Mouse (Mus musculus) kidney, postnatal 0 days (tissue): Measurements from ENCODE around the gene Ubash3b. TPM values are rescaled to one million over a fixed set of nuclear protein-coding genes. Genes with fewer than 3 reads are reported as not detected.

Experiments used
- ATAC-seq: fragments of 200-750 bp; cut with Nextera tagmentation; replicated peaks from 2 replicates; pipeline ENCODE4 v1.8.0; 2017; ENCODE audit warnings: low read depth, moderate number of reproducible peaks, moderate TSS enrichment, moderate library complexity; ENCODE audit not compliant: low FRiP score
- DNase-seq: peaks from one replicate; pipeline ENCODE4 v3.0.0-alpha.2; 2016; ENCODE audit warnings: low spot score
- H3K27ac ChIP-seq: fragments of 300-500 bp; sonication (generic); 2 replicates; pipeline ENCODE4 v1.5.1; 2014; ENCODE audit warnings: mild to moderate bottlenecking
- H3K27me3 ChIP-seq: fragments of 300-500 bp; sonication (generic); 2 replicates; pipeline ENCODE4 v1.6.1; 2014; ENCODE audit warnings: low read length, mixed read lengths; ENCODE audit not compliant: insufficient read depth
- H3K36me3 ChIP-seq: fragments of 300-500 bp; sonication (generic); 2 replicates; pipeline ENCODE4 v1.6.1; 2014; ENCODE audit warnings: low read length, mixed read lengths; ENCODE audit not compliant: insufficient read depth
- H3K4me1 ChIP-seq: fragments of 300-500 bp; sonication (generic); replicated peaks from 2 replicates; pipeline ENCODE4 v1.6.1; 2014; ENCODE audit warnings: antibody characterized with exemption, low read length, mixed read lengths; ENCODE audit not compliant: insufficient read depth
- H3K4me2 ChIP-seq: fragments of 300-500 bp; sonication (generic); 2 replicates; pipeline ENCODE4 v1.6.1; 2014; ENCODE audit warnings: mild to moderate bottlenecking, low read length, moderate library complexity, mixed read lengths
- H3K4me3 ChIP-seq: fragments of 300-500 bp; sonication (generic); replicated peaks from 2 replicates; pipeline ENCODE4 v1.5.1; 2014; ENCODE audit warnings: low read depth, low read length
- H3K9ac ChIP-seq: fragments of 300-500 bp; sonication (generic); 2 replicates; pipeline ENCODE4 v1.6.1; 2014; ENCODE audit warnings: low read depth, low read length
- H3K9me3 ChIP-seq: fragments of 300-500 bp; sonication (generic); replicated peaks from 2 replicates; pipeline ENCODE4 v1.6.1; 2016; ENCODE audit warnings: low read length, inconsistent platforms, mixed read lengths
- CTCF ChIP-seq: IDR thresholded peaks from 2 replicates; pipeline ENCODE4 v1.5.1; 2016; ENCODE audit warnings: antibody characterized with exemption, low read depth, mild to moderate bottlenecking, moderate library complexity
- WGBS: fragments of 180-500 bp; shearing (Covaris S2); extraction: QIAGEN DNeasy Blood & Tissue Kit; methylation state at CpG from one replicate; pipeline ENCODE4 v1.1.7; 2014; 5-methylcytosine and 5-hydroxymethylcytosine counted together
- polyA plus RNA-seq: library from polyadenylated mRNA; unstranded; fragments of >200 nt; fragmentation: Nextera tagmentation; extraction: Ambion mirVana; gene quantifications from 2 replicates; pipeline ENCODE4 v1.2.1, GENCODE M21; 2015

Gene Ubash3b
- polyA plus RNA-seq, 1 experiment from 2014 or later: 7.5 TPM

- no peak for DNase-seq
- no peak for TF ChIP-seq CTCF
These were observed 89.5 kb downstream of the Ubash3b start for GRCm38 (mm10) chr9:41071906-41072511.

GRCm38 (mm10) chr9:41070761-41071181 is 90.7 kb downstream of the Ubash3b start:
- Histone ChIP-seq H3K36me3 (no peaks in the 10 kb centered on the region), H3K27ac (no peak overlapping the region), H3K9ac (no peak overlapping the region), H3K4me2 (no peak overlapping the region), H3K27me3 (no peaks in the 10 kb centered on the region), H3K9me3 (no peaks in the 10 kb centered on the region), H3K4me3 (no peak overlapping the region), H3K4me1 (no peaks in the 10 kb centered on the region)
- DNase-seq: peak; percentile 64
- TF ChIP-seq CTCF: peak; percentile 58
- no peak for ATAC-seq
- 62% methylated on average over 5 of the region's 5 CpGs for WGBS

More at GRCm38 (mm10) chr9:41071906-41072511, 89.5 kb downstream of the Ubash3b start:
- Histone ChIP-seq H3K27me3 (no peaks in the 10 kb centered on the region), H3K4me3 (no peak overlapping the region), H3K27ac (no peak overlapping the region), H3K9ac (no peak overlapping the region), H3K36me3 (no peaks in the 10 kb centered on the region), H3K4me1 (no peaks in the 10 kb centered on the region), H3K9me3 (no peaks in the 10 kb centered on the region), H3K4me2 (no peak overlapping the region)
- ATAC-seq: no peak
- 54% methylated on average over 3 of the region's 3 CpGs for WGBS

- no peak for TF ChIP-seq CTCF
- DNase-seq (no peak), ATAC-seq (no peak)
- 78% methylated on average over 5 of the region's 5 CpGs for WGBS
- H3K4me3 ChIP-seq: no peak overlapping the region
- H3K27ac ChIP-seq: no peak overlapping the region
- H3K4me2 ChIP-seq: no peak overlapping the region
- no peaks in the 10 kb centered on the region for H3K4me1 ChIP-seq
- no peaks in the 10 kb centered on the region for H3K36me3 ChIP-seq
- no peak overlapping the region for H3K9ac ChIP-seq
- H3K27me3 ChIP-seq: no peaks in the 10 kb centered on the region
- H3K9me3 ChIP-seq: no peaks in the 10 kb centered on the region
These were observed 92.0 kb downstream of the Ubash3b start for GRCm38 (mm10) chr9:41069509-41069908.

- H3K4me1 ChIP-seq: peaks cover 3% of the 10 kb centered on the region; the same call in 1 of the 2 replicates
- no peaks in the 10 kb centered on the region for H3K36me3 ChIP-seq
- WGBS: 54% methylated on average over 5 of the region's 5 CpGs
- H3K9ac ChIP-seq: no peak overlapping the region
- ATAC-seq (no peak), DNase-seq (no peak)
- no peaks in the 10 kb centered on the region for H3K9me3 ChIP-seq
- no peak overlapping the region for H3K4me2 ChIP-seq
- no peaks in the 10 kb centered on the region for H3K27me3 ChIP-seq
- no peak for TF ChIP-seq CTCF
- H3K4me3 ChIP-seq: no peak overlapping the region
- no peak overlapping the region for H3K27ac ChIP-seq
These were observed 100.1 kb downstream of the Ubash3b start for GRCm38 (mm10) chr9:41061446-41061845.

GRCm38 (mm10) chr9:41060617-41061016 is 100.9 kb downstream of the Ubash3b start:
- WGBS: 81% methylated on average over 6 of the region's 6 CpGs
- Histone ChIP-seq H3K4me1 (peaks cover 3% of the 10 kb centered on the region; the same call in 1 of the 2 replicates), H3K27ac (no peak overlapping the region), H3K4me3 (no peak overlapping the region), H3K27me3 (no peaks in the 10 kb centered on the region), H3K4me2 (no peak overlapping the region), H3K9ac (no peak overlapping the region), H3K36me3 (no peaks in the 10 kb centered on the region), H3K9me3 (no peaks in the 10 kb centered on the region)
- ATAC-seq (no peak), DNase-seq (no peak)
- no peak for TF ChIP-seq CTCF

GRCm38 (mm10) chr9:41058765-41059535 is 102.5 kb downstream of the Ubash3b start:
- Histone ChIP-seq H3K4me2 (no peak overlapping the region), H3K36me3 (no peaks in the 10 kb centered on the region), H3K9ac (no peak overlapping the region), H3K9me3 (no peaks in the 10 kb centered on the region), H3K4me3 (no peak overlapping the region), H3K27me3 (no peaks in the 10 kb centered on the region), H3K4me1 (peaks cover 3% of the 10 kb centered on the region; the same call in 1 of the 2 replicates), H3K27ac (no peak overlapping the region)
- DNase-seq (peak; percentile 39), ATAC-seq (no peak)
- TF ChIP-seq CTCF: no peak
- WGBS: 36% methylated on average over 8 of the region's 8 CpGs
